ENCODE assay signal across 17 mouse cellular contexts in genomic region chr8:109101416-109101815, GRCm38 (mm10).
DNase-seq lines count a peak whose midpoint lies in the region.
"Had no signal": no experiment of that assay in that cellular context is flagged by ENCODE, and none has a peak within 500 bp of the region (broad histone marks: within the 10 kb centered on the region; RNA-seq: fewer than 3 reads in every experiment).

No protein-coding gene starts in this region.

- DNase-seq in heart, adult 11 months, result peak; percentile 78
- no peak for DNase-seq in heart, adult 18-20 months
- DNase-seq in kidney, adult 8-10 months, result peak; percentile 14 to 56
- peak; percentile 46 to 57 for DNase-seq in kidney, postnatal 25 days
- DNase-seq in layer of hippocampus, adult 9-11 months, result peak; percentile 44
- DNase-seq in heart, adult 9 months (ENCODE audit: low spot score in 2 of 2), result no peak
- DNase-seq in thymus, postnatal 10 days (ENCODE audit: low spot score in 2 of 2), result no peak
- DNase-seq in frontal cortex, adult 2 months (ENCODE audit: extremely low spot score in 1 of 2, low spot score in 1 of 2), result no peak
- DNase-seq: adrenal gland, postnatal 36 days; cerebellum, adult 11-12 months; cerebellum, postnatal 10 days; gastrocnemius, postnatal 10 days; heart, postnatal 14 days; lung, adult 18-20 months; lung, postnatal 10 days; right cerebral cortex, postnatal 25 days; thymus, postnatal 14 days had no signal

Comparison
In these comparisons a context has a peak if more than half of its experiments do, and no peak if none do; other contexts are left out.
1. DNase-seq: peak in heart, adult 11 months (single experiment), kidney, adult 8-10 months (2 of 2), kidney, postnatal 25 days (2 of 2) and layer of hippocampus, adult 9-11 months (single experiment); none in heart, adult 18-20 months (0 of 2), heart, adult 9 months (0 of 2), thymus, postnatal 10 days (0 of 2) and frontal cortex, adult 2 months (0 of 2).